Mouse (Mus musculus) stomach, embryonic 14.5 days (tissue): ENCODE results near the gene Actc1. TPM values are rescaled to one million over a fixed set of nuclear protein-coding genes. Genes with fewer than 3 reads are reported as not detected.

Source experiments
- ATAC-seq: fragments of 200-750 bp; cut with Nextera tagmentation; 2 replicates; pipeline ENCODE4 v1.8.0; 2017; ENCODE audit warnings: low read depth, moderate TSS enrichment; ENCODE audit not compliant: insufficient number of reproducible peaks, insufficient read depth, low FRiP score
- H3K27ac ChIP-seq: fragments of 300-500 bp; sonication (generic); 2 replicates; pipeline ENCODE4 v1.5.1; 2014; ENCODE audit warnings: mild to moderate bottlenecking, low read length, moderate library complexity, mixed read lengths
- H3K27me3 ChIP-seq: fragments of 300-500 bp; sonication (generic); 2 replicates; pipeline ENCODE4 v1.6.1; 2014; ENCODE audit warnings: low read length, control low read depth, mixed read lengths; ENCODE audit not compliant: control insufficient read depth, insufficient read depth
- H3K36me3 ChIP-seq: fragments of 300-500 bp; sonication (generic); 2 replicates; pipeline ENCODE4 v1.6.1; 2014; ENCODE audit warnings: mild to moderate bottlenecking, control low read depth, low read length, moderate library complexity, mixed read lengths; ENCODE audit not compliant: control insufficient read depth, insufficient read depth
- H3K4me1 ChIP-seq: fragments of 300-500 bp; sonication (generic); 2 replicates; pipeline ENCODE4 v1.6.1; 2014; ENCODE audit warnings: low read length, control low read depth, mixed read lengths; ENCODE audit not compliant: control insufficient read depth, insufficient read depth
- H3K4me2 ChIP-seq: fragments of 300-500 bp; sonication (generic); replicated peaks from 2 replicates; pipeline ENCODE4 v1.6.1; 2014; ENCODE audit warnings: low read depth, low read length, control low read depth
- H3K4me3 ChIP-seq: fragments of 300-500 bp; sonication (generic); 2 replicates; pipeline ENCODE4 v1.5.1; 2014; ENCODE audit warnings: low read depth, low read length, control low read depth
- H3K9ac ChIP-seq: fragments of 300-500 bp; sonication (generic); replicated peaks from 2 replicates; pipeline ENCODE4 v1.6.1; 2014; ENCODE audit warnings: low read depth, mild to moderate bottlenecking, control low read depth, low read length, moderate library complexity, mixed read lengths
- H3K9me3 ChIP-seq: fragments of 300-500 bp; sonication (generic); 2 replicates; pipeline ENCODE4 v1.6.1; 2016; ENCODE audit warnings: low read depth, low read length, control low read depth; ENCODE audit not compliant: control insufficient read depth
- WGBS: fragments of 180-500 bp; shearing (Covaris S2); extraction: QIAGEN DNeasy Blood & Tissue Kit; methylation state at CpG from one replicate; pipeline ENCODE4 v1.1.7; 2014; 5-methylcytosine and 5-hydroxymethylcytosine counted together
- polyA plus RNA-seq: library from polyadenylated mRNA; unstranded; fragments of >200 nt; fragmentation: Nextera tagmentation; extraction: Ambion mirVana; gene quantifications from 2 replicates; pipeline ENCODE4 v1.2.1, GENCODE M21; 2014

Gene Actc1
- polyA plus RNA-seq, 1 experiment from 2014 or later = 43.6 TPM

- no peak within 1 kb of the TSS for H3K27ac ChIP-seq
- H3K27me3 ChIP-seq = peaks cover 26% of the 10 kb centered on the region
- no peaks in the 10 kb centered on the region for H3K36me3 ChIP-seq
- peak within 1 kb of the TSS; percentile 33 for H3K4me3 ChIP-seq
- no peak within 1 kb of the TSS for H3K9ac ChIP-seq
- H3K9me3 ChIP-seq = no peaks in the 10 kb centered on the region
- under 1% methylated on average over 60 of the region's 60 CpGs for WGBS
- ATAC-seq = peak; percentile 49; the same call in 1 of the 2 replicates
- peak within 1 kb of the TSS; percentile 71 for H3K4me2 ChIP-seq
- H3K4me1 ChIP-seq = peaks cover 7% of the 10 kb centered on the region; the same call in 1 of the 2 replicates
Observed at GRCm38 (mm10) chr2:114013295-114013771, 40.0 kb downstream of the Actc1 start, which contains the start of gene Gjd2. Gjd2 (minus strand) TSS chr2:114013619.

DNA sequence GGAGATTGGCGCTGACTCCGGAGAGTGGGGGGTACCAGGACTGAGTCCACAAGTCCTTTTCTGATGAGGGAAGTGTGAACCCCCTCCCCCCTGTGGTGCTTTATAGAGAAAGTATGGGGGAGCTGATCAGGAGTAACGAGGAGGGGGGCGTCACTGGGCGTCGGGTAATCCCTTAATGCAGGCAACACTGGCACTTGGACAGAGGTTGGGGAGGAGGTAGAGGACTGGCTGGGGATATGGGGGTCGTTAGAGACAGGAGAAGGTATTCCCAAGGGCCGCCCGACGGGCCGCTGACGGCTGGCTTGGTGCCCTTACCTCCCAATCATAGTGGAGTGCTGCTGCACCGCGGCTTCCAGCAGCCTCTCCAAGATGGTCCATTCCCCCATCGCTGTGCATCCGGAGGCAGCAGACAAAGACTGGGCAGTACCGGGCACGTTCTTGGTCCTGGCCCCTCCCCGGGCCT is 40.6 kb downstream of the Actc1 start:
- H3K27ac ChIP-seq = no peak overlapping the region
- peak overlapping the region; percentile 71 for H3K4me2 ChIP-seq
- H3K9me3 ChIP-seq = no peaks in the 10 kb centered on the region
- H3K27me3 ChIP-seq = peaks cover 26% of the 10 kb centered on the region
- no peak overlapping the region for H3K9ac ChIP-seq
- WGBS = 1% methylated on average over 19 of the region's 19 CpGs
- peaks cover 7% of the 10 kb centered on the region; the same call in 1 of the 2 replicates for H3K4me1 ChIP-seq
- H3K4me3 ChIP-seq = peak overlapping the region; percentile 33; the same call in 1 of the 2 replicates
- no peaks in the 10 kb centered on the region for H3K36me3 ChIP-seq
- ATAC-seq = 0 out of 2 replicates have a peak, but pooled peaks have one; percentile 37

DNA sequence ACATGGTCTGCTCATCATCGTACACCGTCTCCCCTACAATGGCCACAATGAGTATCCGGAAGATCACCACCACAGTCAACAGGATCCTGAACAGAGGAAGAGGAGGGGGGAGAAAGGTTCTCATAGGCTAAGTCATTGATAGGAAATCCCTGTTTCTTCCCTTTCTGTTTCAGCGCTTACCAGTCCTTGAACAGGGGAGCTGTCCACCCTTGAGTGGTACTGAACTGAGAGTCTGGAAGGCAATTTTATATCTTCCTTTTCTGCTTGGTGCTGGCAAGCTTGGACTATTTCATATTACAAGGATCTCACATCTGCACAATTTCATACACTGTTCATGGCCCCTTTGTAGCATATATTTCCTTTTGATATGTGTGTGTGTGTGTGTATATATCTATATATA is 41.5 kb downstream of the Actc1 start:
- no peak overlapping the region for H3K9ac ChIP-seq
- H3K27ac ChIP-seq = no peak overlapping the region
- no peak overlapping the region for H3K4me3 ChIP-seq
- no peaks in the 10 kb centered on the region for H3K9me3 ChIP-seq
- H3K4me1 ChIP-seq = peaks cover 7% of the 10 kb centered on the region; the same call in 1 of the 2 replicates
- no peak for ATAC-seq
- H3K27me3 ChIP-seq = peaks cover 26% of the 10 kb centered on the region
- H3K36me3 ChIP-seq = no peaks in the 10 kb centered on the region
- H3K4me2 ChIP-seq = no peak overlapping the region
- 50% methylated on average over 4 of the region's 4 CpGs for WGBS

DNA sequence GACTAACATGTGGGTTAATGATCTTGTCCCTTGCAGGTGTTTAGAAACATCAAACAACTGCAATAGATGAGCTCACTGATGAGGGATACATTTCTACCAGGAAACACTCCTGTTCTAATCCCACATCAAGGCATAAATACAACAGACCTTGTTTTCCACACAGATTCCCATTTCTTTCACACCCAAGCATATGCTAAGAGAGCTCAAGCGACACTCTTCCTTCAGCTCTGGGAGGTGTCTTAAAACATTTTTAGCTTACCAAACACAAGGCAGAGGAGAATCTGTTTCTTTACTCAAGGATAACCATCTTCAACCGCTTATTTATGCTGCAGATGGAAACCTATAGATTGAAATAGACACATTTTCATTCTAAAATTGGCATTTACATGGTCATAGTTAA is 45.0 kb downstream of the Actc1 start:
- no peak overlapping the region for H3K9ac ChIP-seq
- no peaks in the 10 kb centered on the region for H3K36me3 ChIP-seq
- H3K4me2 ChIP-seq = no peak overlapping the region
- no peak for ATAC-seq
- no peak overlapping the region for H3K27ac ChIP-seq
- peaks cover 3% of the 10 kb centered on the region; the same call in 1 of the 2 replicates for H3K4me1 ChIP-seq
- H3K4me3 ChIP-seq = no peak overlapping the region
- WGBS = 70% methylated on average over 2 of the region's 2 CpGs
- no peaks in the 10 kb centered on the region for H3K9me3 ChIP-seq
- H3K27me3 ChIP-seq = peaks cover 10% of the 10 kb centered on the region

DNA sequence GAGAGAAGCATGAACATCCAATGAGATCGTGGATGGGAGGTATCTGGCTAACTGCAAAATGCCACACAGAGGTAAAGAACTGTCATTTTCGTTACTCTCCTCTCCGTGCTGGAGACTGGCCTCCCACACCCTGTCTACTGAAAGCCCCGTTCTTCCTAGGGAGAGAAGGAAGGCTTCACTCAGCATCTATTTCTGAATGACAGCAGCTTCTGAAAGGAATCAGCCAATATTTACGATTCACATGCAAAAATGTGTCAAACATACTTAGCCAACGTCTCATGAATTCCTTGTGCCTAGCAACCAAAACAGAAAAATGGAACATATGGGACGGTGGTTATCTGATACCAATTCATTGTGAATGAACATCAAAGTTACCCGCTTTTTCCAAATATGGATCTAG is 55.9 kb downstream of the Actc1 start:
- no peaks in the 10 kb centered on the region for H3K27me3 ChIP-seq
- no peaks in the 10 kb centered on the region for H3K9me3 ChIP-seq
- no peaks in the 10 kb centered on the region for H3K36me3 ChIP-seq
- H3K9ac ChIP-seq = no peak overlapping the region
- no peaks in the 10 kb centered on the region for H3K4me1 ChIP-seq
- WGBS = 52% methylated on average over 8 of the region's 8 CpGs
- H3K27ac ChIP-seq = no peak overlapping the region
- H3K4me3 ChIP-seq = no peak overlapping the region
- no peak overlapping the region for H3K4me2 ChIP-seq
- ATAC-seq = no peak

Other genes with a start within 250 kb of the Actc1 start
- 16.4 and 17.7 TPM in 2 replicates for gene Scg5, start 224.4 kb downstream of the Actc1 start, polyA plus RNA-seq
- gene Arhgap11a, start 204.9 kb downstream of the Actc1 start, polyA plus RNA-seq = 6.3 and 7.1 TPM in 2 replicates
- 0.62 and 1.1 TPM in 2 replicates for gene Gjd2, start 39.9 kb downstream of the Actc1 start, polyA plus RNA-seq
- gene Aqr, start 133.5 kb upstream of the Actc1 start, polyA plus RNA-seq = 54.1 and 59.0 TPM in 2 replicates
- gene Zfp770, start 147.9 kb upstream of the Actc1 start, polyA plus RNA-seq = 8.6 and 8.9 TPM in 2 replicates